Mouse (Mus musculus) brown adipose tissue, adult 24 weeks (tissue): Measurements from ENCODE around the gene Ms4a6c. TPM values are rescaled to one million over a fixed set of nuclear protein-coding genes. Genes with fewer than 3 reads are reported as not detected.
A peak's percentile ranks its signal among the peaks of the same experiment; 100 is the strongest.
"Not testable (repeated sequence)": the region's sequence is repeated elsewhere in the genome, so short reads cannot be mapped to it uniquely, and the experiment has no call there.

Experiments used
- H3K27ac ChIP-seq: fragments of 200-500 bp; replicated peaks from 2 replicates; pipeline ENCODE4 v1.5.1; 2012; ENCODE audit warnings: low read depth, mild to moderate bottlenecking, low read length
- H3K4me1 ChIP-seq: fragments of 200-500 bp; 2 replicates; pipeline ENCODE4 v1.6.1; 2012; ENCODE audit warnings: low read length, mixed read lengths; ENCODE audit not compliant: control insufficient read depth, insufficient read depth, insufficient read length
- H3K4me3 ChIP-seq: fragments of 200-500 bp; 2 replicates; pipeline ENCODE4 v1.5.1; 2012; ENCODE audit warnings: low read depth, mild to moderate bottlenecking, low read length, moderate library complexity; ENCODE audit not compliant: insufficient read depth
- polyA plus RNA-seq: library from polyadenylated mRNA; stranded (reverse); fragments of >200 nt; gene quantifications from 2 replicates; pipeline ENCODE4 v1.2.4, GENCODE M21; 2012; ENCODE audit not compliant: missing spikeins, insufficient read depth, insufficient read length

Ms4a6c gene
- polyA plus RNA-seq: 2.7 and 3.9 TPM in 2 replicates

DNA sequence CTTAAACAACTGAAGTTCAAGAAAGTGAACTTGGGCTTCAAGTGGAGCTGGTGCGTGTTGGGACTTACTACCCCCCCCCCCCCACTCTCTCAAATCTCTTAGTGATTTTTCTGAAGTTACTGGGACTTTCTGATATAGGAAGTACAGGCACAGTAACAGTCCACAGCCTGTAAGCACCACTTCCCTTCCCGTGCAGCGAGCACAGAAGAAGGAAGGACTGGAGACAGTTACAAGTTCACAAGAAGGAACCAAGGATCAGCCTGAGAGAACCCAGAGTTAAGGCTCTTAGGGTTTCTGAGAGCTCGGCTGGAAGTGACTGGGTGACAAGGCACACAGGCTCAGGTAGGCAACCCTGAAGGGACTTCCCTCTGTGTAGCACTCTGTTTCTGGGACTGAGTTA lies at the start of gene Ms4a6c:
Gene Ms4a6c, plus strand, starts transcription at position 152 of the 400 bp plus-strand sequence.
- not testable (repeated sequence) for H3K4me1 ChIP-seq
- H3K4me3 ChIP-seq: peak within 1 kb of the TSS; percentile 35
- peak within 1 kb of the TSS; percentile 64 for H3K27ac ChIP-seq

GRCm38 (mm10) chr19:11431209-11431608 lies 38.0 kb upstream of the Ms4a6c start:
- H3K4me1 ChIP-seq, H3K4me3 ChIP-seq: not testable (repeated sequence)

DNA sequence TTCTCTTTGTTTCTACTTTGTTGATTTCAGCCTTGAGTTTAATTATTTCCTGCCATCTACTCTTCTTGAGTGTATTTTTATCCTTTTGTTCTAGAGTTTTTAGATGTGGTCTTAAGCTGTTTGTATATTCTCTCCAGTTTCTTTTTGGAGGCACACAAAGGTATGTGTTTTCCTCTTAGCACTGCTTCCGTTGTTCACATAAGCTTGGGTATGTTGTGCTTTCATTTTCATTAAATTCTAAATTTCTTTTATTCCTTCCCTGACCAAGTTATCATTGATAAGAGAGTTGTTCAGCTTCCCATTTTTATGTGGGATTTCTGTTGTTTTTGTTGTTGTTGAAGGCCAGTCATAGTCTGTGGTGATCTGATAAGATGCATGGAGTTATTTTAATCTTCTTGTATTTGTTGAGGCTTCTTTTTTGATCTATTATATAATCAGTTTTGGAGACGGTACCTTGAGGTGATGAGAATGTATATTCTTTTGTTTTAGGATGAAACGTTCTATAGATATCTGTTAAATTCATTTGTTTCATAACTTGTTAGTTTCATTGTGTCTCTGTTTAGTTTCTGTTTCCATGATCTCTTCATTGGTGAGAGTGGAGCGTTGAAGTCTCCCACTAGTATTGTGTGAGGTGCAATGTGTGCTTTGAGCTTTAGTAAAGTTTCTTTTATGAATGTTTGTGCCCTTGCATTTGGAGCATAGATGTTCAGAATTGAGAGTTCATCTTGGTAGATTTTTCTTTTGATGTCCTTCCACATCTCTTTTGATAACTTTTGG lies 33.9 kb upstream of the Ms4a6c start:
- no peaks in the 10 kb centered on the region for H3K4me1 ChIP-seq
- H3K4me3 ChIP-seq: no peak overlapping the region
- H3K27ac ChIP-seq: no peak overlapping the region

More at GRCm38 (mm10) chr19:11431209-11431608, 38.0 kb upstream of the Ms4a6c start:
- not testable (repeated sequence) for H3K27ac ChIP-seq

- no peak within 1 kb of the TSS for H3K27ac ChIP-seq
- H3K4me1 ChIP-seq: no peaks in the 10 kb centered on the region
- no peak within 1 kb of the TSS for H3K4me3 ChIP-seq
These were observed 25.8 kb upstream of the Ms4a6c start, which contains the start of gene Ms4a4b for GRCm38 (mm10) chr19:11443338-11443737. TSS of gene Ms4a4b (plus strand) at chr19:11443553.

DNA sequence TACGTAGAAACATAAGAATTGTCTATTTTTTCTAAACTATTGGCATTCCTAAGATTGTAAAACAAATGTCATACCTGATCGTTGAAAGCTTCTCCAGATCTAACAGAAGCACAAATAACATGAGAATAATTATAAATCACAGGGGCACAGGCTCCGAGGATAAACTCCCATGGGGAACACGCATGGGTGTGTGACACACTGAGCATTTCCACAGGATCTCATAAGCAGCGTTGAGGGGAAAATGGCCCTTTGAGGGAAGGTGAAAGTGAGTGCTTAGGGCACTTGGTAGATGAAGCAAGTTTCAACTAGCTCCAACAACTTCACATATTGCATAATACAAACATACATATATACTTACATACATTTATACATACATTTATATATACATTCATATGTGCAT lies 25.2 kb upstream of the Ms4a6c start:
- Histone ChIP-seq H3K27ac (no peak overlapping the region), H3K4me3 (no peak overlapping the region), H3K4me1 (no peaks in the 10 kb centered on the region)

DNA sequence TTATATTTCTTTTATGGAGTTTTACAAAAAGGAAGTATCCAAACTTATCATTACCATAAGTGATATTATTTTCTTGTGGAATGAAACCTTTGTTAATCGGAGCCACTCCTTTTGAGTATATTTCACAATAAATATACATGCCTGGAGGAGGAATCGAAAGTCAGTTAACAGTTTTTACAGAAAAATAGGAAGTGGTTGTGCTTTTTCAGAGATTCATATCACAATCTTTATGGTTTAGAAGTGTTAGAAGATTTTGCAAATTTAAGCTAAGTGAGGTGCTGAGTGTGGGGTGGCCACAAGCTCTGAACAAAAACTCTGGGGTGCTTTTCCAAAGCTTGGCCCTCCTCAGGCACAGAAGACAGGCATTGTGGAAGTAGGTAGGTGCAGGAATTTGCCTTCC lies 21.9 kb upstream of the Ms4a6c start:
- H3K4me3 ChIP-seq: no peak overlapping the region
- H3K27ac ChIP-seq: peak overlapping the region; percentile 48
- no peaks in the 10 kb centered on the region for H3K4me1 ChIP-seq

GRCm38 (mm10) chr19:11459041-11459440 lies 10.1 kb upstream of the Ms4a6c start:
- H3K27ac ChIP-seq, H3K4me1 ChIP-seq, H3K4me3 ChIP-seq: not testable (repeated sequence)

- H3K27ac ChIP-seq, H3K4me3 ChIP-seq, H3K4me1 ChIP-seq: not testable (repeated sequence)
These were observed 4.4 kb upstream of the Ms4a6c start for GRCm38 (mm10) chr19:11464795-11465194.

GRCm38 (mm10) chr19:11466471-11466870 lies 2.7 kb upstream of the Ms4a6c start:
- Histone ChIP-seq H3K27ac (no peak overlapping the region), H3K4me1 (no peaks in the 10 kb centered on the region), H3K4me3 (no peak overlapping the region)

DNA sequence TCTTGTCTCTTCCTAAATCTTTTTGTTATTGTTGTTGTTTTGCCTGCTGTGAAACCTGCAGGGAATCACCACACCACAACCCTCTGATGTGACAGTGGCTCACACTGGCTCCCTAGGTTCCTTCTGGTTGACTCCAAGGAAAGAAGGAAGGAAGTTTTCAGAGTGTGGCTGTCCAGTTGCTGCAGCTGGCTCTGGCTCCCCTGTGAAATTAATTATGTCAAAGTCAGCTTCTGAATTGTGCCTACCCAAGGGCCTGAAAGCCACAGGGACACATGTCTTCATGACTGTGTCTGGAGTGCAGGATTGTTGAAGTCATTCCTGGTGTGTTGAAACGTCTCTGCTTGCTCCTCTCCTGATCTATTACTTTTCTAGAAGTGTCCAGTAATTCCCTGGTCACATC lies 805 bp upstream of the Ms4a6c start:
- H3K27ac ChIP-seq, H3K4me1 ChIP-seq, H3K4me3 ChIP-seq: not testable (repeated sequence)

DNA sequence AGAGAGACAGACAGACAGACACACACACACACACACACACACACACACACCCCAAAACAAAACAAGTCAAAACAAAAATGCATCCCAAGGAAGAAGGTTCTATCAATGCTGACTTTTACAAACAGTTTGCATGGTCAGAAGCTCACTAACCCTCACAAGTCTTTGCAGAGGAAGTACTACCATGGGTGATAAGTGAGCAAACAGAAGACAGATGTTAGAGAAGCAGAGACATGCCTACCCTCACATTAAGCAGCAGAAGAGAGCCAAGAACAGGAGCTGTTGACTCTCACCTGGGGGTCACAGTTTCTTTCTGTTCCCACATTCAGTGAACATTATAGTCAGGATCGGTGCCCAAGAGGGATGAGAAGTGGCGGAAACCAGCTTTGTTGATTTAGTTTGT lies 10.5 kb downstream of the Ms4a6c start:
- H3K4me3 ChIP-seq: no peak overlapping the region
- H3K4me1 ChIP-seq: no peaks in the 10 kb centered on the region
- no peak overlapping the region for H3K27ac ChIP-seq

DNA sequence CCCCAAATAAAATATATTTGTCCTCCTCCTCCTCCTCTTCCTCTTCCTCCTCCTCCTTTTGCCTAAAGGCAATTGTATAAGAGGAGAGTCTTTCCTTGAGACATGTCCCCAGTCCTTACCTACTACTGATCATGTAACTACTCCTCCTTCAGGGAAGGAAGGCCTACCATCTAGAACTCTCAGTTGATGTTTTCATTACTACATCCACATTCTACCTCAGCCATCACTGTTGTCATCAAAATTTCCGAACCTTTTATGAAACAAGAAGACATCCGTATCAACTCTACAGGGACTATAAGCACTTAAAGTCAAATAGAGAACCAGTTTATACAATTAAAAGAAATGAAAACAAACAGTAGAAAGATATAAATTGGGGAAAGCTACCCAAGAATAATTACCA lies 13.5 kb downstream of the Ms4a6c start:
- no peaks in the 10 kb centered on the region for H3K4me1 ChIP-seq
- no peak overlapping the region for H3K27ac ChIP-seq
- H3K4me3 ChIP-seq: no peak overlapping the region

DNA sequence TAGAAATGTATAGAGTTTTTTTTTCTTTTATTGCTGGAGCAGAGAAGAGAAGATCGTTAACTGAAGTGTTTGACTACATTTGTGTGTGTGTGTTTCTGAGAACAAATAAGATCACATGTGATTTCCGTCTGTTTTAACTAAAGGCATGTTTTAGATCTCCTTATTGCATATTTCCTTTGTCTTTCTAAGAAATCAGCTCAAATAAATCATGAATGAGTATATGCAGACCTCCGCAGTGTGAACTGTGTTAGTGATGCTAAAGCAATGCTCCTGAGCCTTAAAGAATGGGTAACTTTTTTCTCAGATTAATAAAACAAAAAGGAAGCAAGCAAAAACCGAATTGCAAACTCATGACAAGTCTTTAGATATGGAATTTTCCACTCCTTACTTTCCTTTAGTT lies 14.8 kb downstream of the Ms4a6c start:
- H3K27ac ChIP-seq: no peak overlapping the region
- no peak overlapping the region for H3K4me3 ChIP-seq
- H3K4me1 ChIP-seq: no peaks in the 10 kb centered on the region

DNA sequence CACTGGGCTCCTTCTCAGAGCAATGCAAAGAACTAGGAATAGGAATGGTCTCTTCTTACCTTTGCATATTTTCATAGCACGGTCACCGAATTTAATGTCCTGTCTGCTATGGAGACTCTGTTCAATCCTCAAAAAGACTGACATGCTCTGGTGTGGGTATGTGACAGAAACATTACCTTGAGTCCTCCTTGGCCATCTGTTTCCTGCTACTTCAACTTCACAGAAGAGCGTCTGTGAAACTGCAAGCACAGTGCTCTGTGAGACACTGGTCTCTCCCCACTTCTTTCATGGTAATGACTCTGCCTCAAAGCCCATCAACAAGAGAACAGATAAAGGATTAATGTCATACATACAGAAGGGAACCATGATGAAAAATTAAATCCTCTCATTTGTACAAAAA lies 15.2 kb downstream of the Ms4a6c start:
- Histone ChIP-seq H3K4me1 (no peaks in the 10 kb centered on the region), H3K4me3 (no peak overlapping the region), H3K27ac (no peak overlapping the region)

DNA sequence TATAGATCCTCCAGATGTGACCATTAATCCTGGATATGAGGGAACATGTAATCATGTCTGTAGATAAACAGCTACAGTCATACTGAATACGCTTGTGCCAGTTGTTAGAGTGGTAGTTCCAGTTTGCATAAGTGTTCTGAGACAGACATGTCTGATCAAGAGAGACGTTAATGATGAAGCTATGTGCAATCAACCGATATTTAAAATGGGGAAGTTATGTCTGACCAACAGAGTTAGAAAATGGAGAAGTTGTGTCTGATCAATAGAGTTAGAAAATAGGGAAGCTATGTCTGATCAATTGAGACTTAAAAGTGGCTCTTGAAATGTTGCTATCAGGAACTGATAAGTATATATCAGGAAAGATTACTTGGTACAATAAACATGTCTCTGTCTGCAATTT lies 16.1 kb downstream of the Ms4a6c start:
- H3K4me3 ChIP-seq: no peak overlapping the region
- no peak overlapping the region for H3K27ac ChIP-seq
- H3K4me1 ChIP-seq: no peaks in the 10 kb centered on the region

- H3K4me1 ChIP-seq: no peaks in the 10 kb centered on the region
- no peak within 1 kb of the TSS; the same call in 1 of the 2 replicates for H3K27ac ChIP-seq
- H3K4me3 ChIP-seq: no peak within 1 kb of the TSS
These were observed 16.6 kb downstream of the Ms4a6c start, which contains the start of gene Gm8369 for GRCm38 (mm10) chr19:11485746-11486145. TSS of gene Gm8369 (plus strand) at chr19:11485938.
